Mouse (Mus musculus) heart, adult 2 months (tissue): ENCODE data around the gene Hist1h3e. TPM values are rescaled to one million over a fixed set of nuclear protein-coding genes. Genes with fewer than 3 reads are reported as not detected.
"Not testable (repeated sequence)": the region's sequence is repeated elsewhere in the genome, so short reads cannot be mapped to it uniquely, and the experiment has no call there.

Experiments
- DNase-seq, 2 experiments: peaks; one replicate each; pipeline ENCODE4 v3.0.0; 2021
- H3K27ac ChIP-seq: fragments of 200-600 bp; 2 replicates; pipeline ENCODE4 v1.8.1; 2022
- H3K27me3 ChIP-seq: fragments of 200-500 bp; 2 replicates; pipeline ENCODE4 v1.6.1; 2012; ENCODE audit warnings: mild to moderate bottlenecking, low read length, inconsistent platforms, mixed read lengths; ENCODE audit not compliant: control insufficient read depth, insufficient read depth
- H3K36me3 ChIP-seq: fragments of 200-500 bp; 2 replicates; pipeline ENCODE4 v1.6.1; 2012; ENCODE audit warnings: low read length, inconsistent platforms; ENCODE audit not compliant: control insufficient read depth, insufficient read depth
- H3K4me1 ChIP-seq: fragments of 200-500 bp; 2 replicates; pipeline ENCODE4 v1.6.1; 2011; ENCODE audit warnings: low read length; ENCODE audit not compliant: control insufficient read depth, insufficient read depth
- H3K4me3 ChIP-seq: fragments of 200-600 bp; 2 replicates; pipeline ENCODE4 v1.8.1; 2022
- H3K79me2 ChIP-seq: fragments of 200-500 bp; replicated peaks from 2 replicates; pipeline ENCODE4 v1.6.1; 2012; ENCODE audit warnings: mild to moderate bottlenecking, inconsistent platforms, low read length, moderate library complexity, mixed read lengths; ENCODE audit not compliant: control insufficient read depth, insufficient read depth
- H3K9ac ChIP-seq: fragments of 200-500 bp; 2 replicates; pipeline ENCODE4 v1.6.1; 2012; ENCODE audit warnings: low read depth, mild to moderate bottlenecking, control low read depth, inconsistent platforms, low read length, mixed read lengths
- CTCF ChIP-seq: fragments of 200-600 bp; IDR thresholded peaks from 2 replicates; pipeline ENCODE4 v1.8.1; 2022; ENCODE audit warnings: antibody characterized with exemption, mild to moderate bottlenecking, moderate library complexity
- EP300 ChIP-seq: fragments of 200-500 bp; IDR thresholded peaks from 2 replicates; pipeline ENCODE4 v1.6.1; 2011; ENCODE audit warnings: low read depth, low read length, control low read depth; ENCODE audit not compliant: insufficient read depth
- POLR2A ChIP-seq: fragments of 200-500 bp; IDR thresholded peaks from 2 replicates; pipeline ENCODE4 v1.6.1; 2011; ENCODE audit warnings: mild to moderate bottlenecking, low read depth, low read length, control low read depth; ENCODE audit not compliant: insufficient read depth
- WGBS: fragments of 180-500 bp; shearing (Covaris S2); methylation state at CpG from one replicate; pipeline ENCODE4 v1.1.7; 2018; 5-methylcytosine and 5-hydroxymethylcytosine counted together
- intact Hi-C: fragments of 180-260 bp; cut with DNase I; formaldehyde crosslinking; loops from one replicate; pipeline ENCODE4 v1.15.1; 2025
- polyA plus RNA-seq: library from polyadenylated mRNA; depleted of rRNA; stranded (reverse); fragments of >200 nt; gene quantifications from 2 replicates; pipeline ENCODE4 v1.2.3, GENCODE M21; 2012
- total RNA-seq, 2 experiments: library from RNA; stranded (reverse); gene quantifications; 2 replicates each; pipeline ENCODE4 v1.2.3; 2021

Gene Hist1h3e
- total and polyA plus RNA-seq, 3 experiments = 2.0 to 14.6 (median 14.0) TPM

- H3K79me2 ChIP-seq = no peaks in the 10 kb centered on the region
- H3K4me3 ChIP-seq = peak overlapping the region; percentile 63
- intact Hi-C loops = no loop called here
- H3K27me3 ChIP-seq = no peaks in the 10 kb centered on the region
- 49% methylated on average over 2 of the region's 2 CpGs for WGBS
- DNase-seq = no peak
- H3K9ac ChIP-seq = no peak overlapping the region
- H3K36me3 ChIP-seq = peaks cover 6% of the 10 kb centered on the region
- no peak overlapping the region; the same call in 1 of the 2 replicates for H3K27ac ChIP-seq
- peaks cover 4% of the 10 kb centered on the region for H3K4me1 ChIP-seq
- TF ChIP-seq CTCF (no peak), EP300 (no peak), POLR2A (no peak)
Observed at GRCm38 (mm10) chr13:23572218-23573033, 10.3 kb upstream of the Hist1h3e start.

GRCm38 (mm10) chr13:23571504-23572217 is 9.5 kb upstream of the Hist1h3e start:
- intact Hi-C loops, H3K4me1 ChIP-seq, H3K79me2 ChIP-seq, DNase-seq, H3K27me3 ChIP-seq, H3K36me3 ChIP-seq: not testable (repeated sequence)
- 0 out of 2 replicates have a peak, but pooled peaks have one; percentile 6 for TF ChIP-seq POLR2A
- Histone ChIP-seq H3K9ac (peak overlapping the region; percentile 65), H3K4me3 (peak overlapping the region; percentile 63), H3K27ac (peak overlapping the region; percentile 87)
- 2% methylated on average over 18 of the region's 34 CpGs for WGBS

GRCm38 (mm10) chr13:23571022-23571503 is 8.9 kb upstream of the Hist1h3e start, which contains the start of the genes Hist1h2ae and Hist1h2bg:
Hist1h2ae (minus strand) TSS chr13:23571220.
Hist1h2bg (plus strand) TSS chr13:23571396.
- H3K27ac ChIP-seq = peak within 1 kb of the TSS; percentile 87
- intact Hi-C loops = no loop called here
- H3K4me3 ChIP-seq = peak within 1 kb of the TSS; percentile 63
- DNase-seq = peak; percentile 77 to 79
- no peaks in the 10 kb centered on the region for H3K27me3 ChIP-seq
- TF ChIP-seq POLR2A (peak; percentile 57; the same call in 1 of the 2 replicates), CTCF (no peak), EP300 (no peak)
- peaks cover 6% of the 10 kb centered on the region for H3K36me3 ChIP-seq
- peak within 1 kb of the TSS; percentile 65 for H3K9ac ChIP-seq
- H3K79me2 ChIP-seq = no peaks in the 10 kb centered on the region
- under 1% methylated on average over 18 of the region's 18 CpGs for WGBS
- H3K4me1 ChIP-seq = peaks cover 4% of the 10 kb centered on the region

GRCm38 (mm10) chr13:23570261-23571021 is 8.3 kb upstream of the Hist1h3e start:
- Histone ChIP-seq H3K9ac (peak overlapping the region; percentile 28; the same call in 1 of the 2 replicates), H3K4me3 (peak overlapping the region; percentile 63), H3K27ac (peak overlapping the region; percentile 87)
- H3K36me3 ChIP-seq, H3K79me2 ChIP-seq, DNase-seq, intact Hi-C loops, H3K27me3 ChIP-seq, H3K4me1 ChIP-seq: not testable (repeated sequence)
- WGBS = 4% methylated on average over 28 of the region's 41 CpGs
- TF ChIP-seq CTCF = peak; percentile 27; the same call in 1 of the 2 replicates

GRCm38 (mm10) chr13:23564482-23564881 is 2.3 kb upstream of the Hist1h3e start:
- 79% methylated on average over 2 of the region's 2 CpGs for WGBS
- DNase-seq = no peak
- intact Hi-C loops = no loop called here
- Histone ChIP-seq H3K27ac (no peak overlapping the region), H3K4me1 (peaks cover 2% of the 10 kb centered on the region; the same call in 1 of the 2 replicates), H3K27me3 (no peaks in the 10 kb centered on the region), H3K4me3 (no peak overlapping the region), H3K36me3 (no peaks in the 10 kb centered on the region), H3K79me2 (no peaks in the 10 kb centered on the region), H3K9ac (no peak overlapping the region)
- TF ChIP-seq CTCF (no peak), POLR2A (no peak), EP300 (no peak)
